Mouse (Mus musculus): ENCODE data around the gene Osbpl3.

- TF ChIP-seq CTCF (IDR thresholded peaks at IDR 0.05; ENCODE audit: control insufficient read depth, insufficient read depth, insufficient replicate concordance, low read depth, low read length) (no peak), POLR2A (IDR thresholded peaks at IDR 0.05; ENCODE audit: control insufficient read depth, low read depth, low read length) (no peak)
Measured at GRCm38 (mm10) chr6:50300622-50301021, 155.4 kb downstream of the Osbpl3 start.
